Mouse (Mus musculus) ES-E14 (cell line): ENCODE data around the gene Col6a5. TPM values are rescaled to one million over a fixed set of nuclear protein-coding genes. Genes with fewer than 3 reads are reported as not detected.

Experiments used
- DNase-seq: peaks from one replicate; pipeline ENCODE4 v3.0.0-alpha.2; 2013; ENCODE audit warnings: low read depth, low spot score
- H3K27ac ChIP-seq: 2 replicates; pipeline ENCODE4 v1.5.1; 2012; ENCODE audit warnings: low read depth, mild to moderate bottlenecking, low read length, moderate library complexity, mixed read lengths; ENCODE audit not compliant: poor library complexity, insufficient read depth, severe bottlenecking
- H3K36me3 ChIP-seq: 2 replicates; pipeline ENCODE4 v1.6.1; 2012; ENCODE audit warnings: mild to moderate bottlenecking, low read length, moderate library complexity, mixed read lengths; ENCODE audit not compliant: control insufficient read depth, poor library complexity, insufficient read depth, severe bottlenecking
- H3K4me1 ChIP-seq, 2 experiments: fragments of 150-350 bp in 1 of 2; sonication (generic) in 1 of 2; 2 replicates each; pipeline ENCODE4 v1.6.1; 2012; ENCODE audit warnings: low read length in 2 of 2, mild to moderate bottlenecking in 1 of 2, mixed read lengths in 1 of 2; ENCODE audit not compliant: control insufficient read depth in 2 of 2, insufficient read depth in 2 of 2, poor library complexity in 1 of 2
- H3K4me3 ChIP-seq, 2 experiments: fragments of 150-350 bp in 1 of 2; sonication (generic) in 1 of 2; 2 replicates each; pipeline ENCODE4 v1.5.1; 2012; ENCODE audit warnings: low read length in 2 of 2, low read depth in 1 of 2, mild to moderate bottlenecking in 1 of 2, mixed read lengths in 1 of 2; ENCODE audit not compliant: insufficient read depth in 1 of 2, poor library complexity in 1 of 2, severe bottlenecking in 1 of 2
- H3K9ac ChIP-seq: 2 replicates; pipeline ENCODE4 v1.6.1; 2012; ENCODE audit warnings: low read depth, mild to moderate bottlenecking, low read length, mixed read lengths; ENCODE audit not compliant: poor library complexity, insufficient read depth, severe bottlenecking
- H3K9me3 ChIP-seq: fragments of 150-350 bp; sonication (generic); 2 replicates; pipeline ENCODE4 v1.6.1; 2012; ENCODE audit warnings: low read depth, mild to moderate bottlenecking, low read length; ENCODE audit not compliant: control insufficient read depth, insufficient read depth
- CHD2 ChIP-seq: IDR thresholded peaks from 2 replicates; pipeline ENCODE4 v1.6.1; 2014; ENCODE audit warnings: mild to moderate bottlenecking, low read depth, low read length, inconsistent platforms
- HCFC1 ChIP-seq: IDR thresholded peaks from 2 replicates; pipeline ENCODE4 v1.6.1; 2012; ENCODE audit warnings: low read length, inconsistent platforms, borderline replicate concordance; ENCODE audit not compliant: insufficient read depth
- MAFK ChIP-seq: IDR thresholded peaks from 2 replicates; pipeline ENCODE4 v1.6.1; 2014; ENCODE audit warnings: mild to moderate bottlenecking, low read depth, low read length, inconsistent platforms; ENCODE audit not compliant: insufficient read depth
- ZC3H11A ChIP-seq: IDR thresholded peaks from 2 replicates; pipeline ENCODE4 v1.6.1; 2012; ENCODE audit warnings: low read depth, mild to moderate bottlenecking, inconsistent platforms, low read length, borderline replicate concordance
- ZNF384 ChIP-seq: IDR thresholded peaks from 2 replicates; pipeline ENCODE4 v1.6.1; 2012; ENCODE audit warnings: low read depth, low read length, inconsistent platforms
- in situ Hi-C, 2 experiments: fragments of 600-800 bp; cut with MboI; formaldehyde crosslinking; loops; one replicate each; pipeline ENCODE4 v1.15.1; 2025; ENCODE audit warnings: low sequenced_read_pairs in 2 of 2, inconsistent platforms in 1 of 2; ENCODE audit not compliant: unreplicated experiment in 2 of 2
- total RNA-seq: library from RNA; depleted of rRNA; stranded (reverse); fragments of 300-350 nt; gene quantifications from 2 replicates; pipeline ENCODE4 v1.2.3, GENCODE M21; 2012; rRNA removed

The Col6a5 gene
- total RNA-seq, 1 experiment, result 4.2 TPM

- H3K4me3 ChIP-seq, result no peak overlapping the region
- TF ChIP-seq CHD2 (no peak), HCFC1 (no peak), MAFK (no peak), ZNF384 (no peak), ZC3H11A (no peak)
- DNase-seq, result no peak
- in situ Hi-C loops, result no loop called here
- H3K9me3 ChIP-seq, result no peaks in the 10 kb centered on the region
- H3K36me3 ChIP-seq, result no peaks in the 10 kb centered on the region
- H3K4me1 ChIP-seq, result no peaks in the 10 kb centered on the region
- H3K9ac ChIP-seq, result no peak overlapping the region
- no peak overlapping the region for H3K27ac ChIP-seq
Measured at GRCm38 (mm10) chr9:105819155-105819709, 141.2 kb downstream of the Col6a5 start.

- DNase-seq, result no peak
- Histone ChIP-seq H3K4me1 (no peaks in the 10 kb centered on the region; a peak in 1 of 4 replicates), H3K9me3 (no peaks in the 10 kb centered on the region), H3K9ac (no peak overlapping the region), H3K4me3 (no peak overlapping the region), H3K27ac (no peak overlapping the region), H3K36me3 (no peaks in the 10 kb centered on the region)
- no peak for TF ChIP-seq HCFC1
- no peak for TF ChIP-seq ZC3H11A
- TF ChIP-seq MAFK, result no peak
- TF ChIP-seq ZNF384, result no peak
- TF ChIP-seq CHD2, result no peak
- in situ Hi-C loops, result no loop called here
Measured at GRCm38 (mm10) chr9:105814436-105814835, 146.0 kb downstream of the Col6a5 start.

- no peak for DNase-seq
- no peaks in the 10 kb centered on the region; a peak in 1 of 4 replicates for H3K4me1 ChIP-seq
- TF ChIP-seq ZC3H11A, result no peak
- no peak for TF ChIP-seq ZNF384
- TF ChIP-seq MAFK, result no peak
- TF ChIP-seq CHD2, result no peak
- no peak for TF ChIP-seq HCFC1
- no peak overlapping the region for H3K9ac ChIP-seq
- no peaks in the 10 kb centered on the region for H3K9me3 ChIP-seq
- H3K27ac ChIP-seq, result no peak overlapping the region
- no peaks in the 10 kb centered on the region for H3K36me3 ChIP-seq
- H3K4me3 ChIP-seq, result no peak overlapping the region
- in situ Hi-C loops, result no loop called here
Measured at GRCm38 (mm10) chr9:105811458-105811857, 149.0 kb downstream of the Col6a5 start.

GRCm38 (mm10) chr9:105808920-105809505 is 151.4 kb downstream of the Col6a5 start:
- Histone ChIP-seq H3K36me3 (no peaks in the 10 kb centered on the region), H3K4me3 (peak overlapping the region in 1 of 2 experiments; percentile 27; a peak in 1 of 4 replicates), H3K4me1 (no peaks in the 10 kb centered on the region; a peak in 1 of 4 replicates), H3K9me3 (no peaks in the 10 kb centered on the region), H3K27ac (no peak overlapping the region), H3K9ac (no peak overlapping the region)
- in situ Hi-C loops, result no loop called here
- TF ChIP-seq ZC3H11A, result no peak
- TF ChIP-seq ZNF384, result no peak
- no peak for TF ChIP-seq HCFC1
- TF ChIP-seq MAFK, result no peak
- TF ChIP-seq CHD2, result no peak
- DNase-seq, result no peak

Other genes with a start within 250 kb of the Col6a5 start
- 0.53 and 0.58 TPM in 2 replicates for gene Col6a6, start 132.5 kb downstream of the Col6a5 start, total RNA-seq
- gene Col6a4, start 136.1 kb upstream of the Col6a5 start, total RNA-seq, result 3.9 and 7.9 TPM in 2 replicates
- gene Glyctk, start 197.5 kb upstream of the Col6a5 start, total RNA-seq, result 3.2 and 5.5 TPM in 2 replicates
- gene Wdr82, start 210.3 kb upstream of the Col6a5 start, total RNA-seq, result 83.7 and 95.8 TPM in 2 replicates
- gene Ppm1m, start 239.1 kb upstream of the Col6a5 start, total RNA-seq, result 40.6 and 53.9 TPM in 2 replicates
- 135 and 139 TPM in 2 replicates for gene Twf2, start 242.5 kb upstream of the Col6a5 start, total RNA-seq